Mouse (Mus musculus) heart, embryonic 16.5 days (tissue): Measurements from ENCODE around the gene Grm1. TPM values are rescaled to one million over a fixed set of nuclear protein-coding genes. Genes with fewer than 3 reads are reported as not detected.

Experiments
- ATAC-seq: fragments of 200-750 bp; cut with Nextera tagmentation; replicated peaks from 2 replicates; pipeline ENCODE4 v1.8.0; 2017; ENCODE audit warnings: moderate number of reproducible peaks; ENCODE audit not compliant: insufficient read depth, low FRiP score; ENCODE audit errors: extremely low read depth
- H3K27ac ChIP-seq: fragments of 300-500 bp; sonication (generic); 2 replicates; pipeline ENCODE4 v1.5.1; 2014; ENCODE audit warnings: mild to moderate bottlenecking, low read length, control low read depth, moderate library complexity
- H3K27me3 ChIP-seq: fragments of 300-500 bp; sonication (generic); 2 replicates; pipeline ENCODE4 v1.6.1; 2014; ENCODE audit warnings: low read length, mixed read lengths; ENCODE audit not compliant: control insufficient read depth, insufficient read depth
- H3K36me3 ChIP-seq: fragments of 300-500 bp; sonication (generic); 2 replicates; pipeline ENCODE4 v1.6.1; 2014; ENCODE audit not compliant: control insufficient read depth, insufficient read depth
- H3K4me1 ChIP-seq: fragments of 300-500 bp; sonication (generic); 2 replicates; pipeline ENCODE4 v1.6.1; 2014; ENCODE audit warnings: low read length, mixed read lengths; ENCODE audit not compliant: control insufficient read depth, insufficient read depth
- H3K4me2 ChIP-seq: fragments of 300-500 bp; sonication (generic); 2 replicates; pipeline ENCODE4 v1.6.1; 2014; ENCODE audit warnings: low read depth, mild to moderate bottlenecking, control low read depth, low read length
- H3K4me3 ChIP-seq: fragments of 300-500 bp; sonication (generic); 2 replicates; pipeline ENCODE4 v1.5.1; 2014; ENCODE audit warnings: mild to moderate bottlenecking, control low read depth, low read length
- H3K9ac ChIP-seq: fragments of 300-500 bp; sonication (generic); 2 replicates; pipeline ENCODE4 v1.6.1; 2014; ENCODE audit warnings: low read length, control low read depth
- H3K9me3 ChIP-seq: fragments of 300-500 bp; sonication (generic); replicated peaks from 2 replicates; pipeline ENCODE4 v1.6.1; 2016; ENCODE audit warnings: low read length; ENCODE audit not compliant: control insufficient read depth
- WGBS: fragments of 180-500 bp; shearing (Covaris S2); extraction: QIAGEN DNeasy Blood & Tissue Kit; methylation state at CpG from one replicate; pipeline ENCODE4 v1.1.7; 2014; 5-methylcytosine and 5-hydroxymethylcytosine counted together
- polyA plus RNA-seq: library from polyadenylated mRNA; unstranded; fragments of >200 nt; fragmentation: Nextera tagmentation; extraction: Ambion mirVana; gene quantifications from 2 replicates; pipeline ENCODE4 v1.2.1, GENCODE M21; 2015

Grm1 gene
- polyA plus RNA-seq, result 0.08 and 0.12 TPM in 2 replicates

- Histone ChIP-seq H3K27me3 (peaks cover 35% of the 10 kb centered on the region), H3K36me3 (no peaks in the 10 kb centered on the region), H3K9ac (no peak within 1 kb of the TSS), H3K9me3 (no peaks in the 10 kb centered on the region), H3K4me3 (no peak within 1 kb of the TSS), H3K4me2 (0 out of 2 replicates have a peak within 1 kb of the TSS, but pooled peaks have one; percentile 6), H3K27ac (no peak within 1 kb of the TSS), H3K4me1 (no peaks in the 10 kb centered on the region)
- WGBS, result 4% methylated on average over 28 of the region's 32 CpGs
- no peak for ATAC-seq
Observed at GRCm38 (mm10) chr10:11081611-11082398, at the start of gene Grm1. Grm1 (minus strand) TSS chr10:11082356.

- WGBS, result 88% methylated on average over 2 of the region's 2 CpGs
- Histone ChIP-seq H3K36me3 (no peaks in the 10 kb centered on the region), H3K4me3 (no peak overlapping the region), H3K9me3 (0 out of 2 replicates have a peak, but pooled peaks cover 2% of the 10 kb centered on the region), H3K4me1 (no peaks in the 10 kb centered on the region), H3K27me3 (no peaks in the 10 kb centered on the region), H3K4me2 (no peak overlapping the region), H3K9ac (no peak overlapping the region), H3K27ac (no peak overlapping the region)
- ATAC-seq, result no peak
Observed at GRCm38 (mm10) chr10:11121781-11122180, 39.6 kb upstream of the Grm1 start.

- WGBS, result 77% methylated on average over 4 of the region's 4 CpGs
Observed at GRCm38 (mm10) chr10:11098475-11099044, 16.4 kb upstream of the Grm1 start.

DNA sequence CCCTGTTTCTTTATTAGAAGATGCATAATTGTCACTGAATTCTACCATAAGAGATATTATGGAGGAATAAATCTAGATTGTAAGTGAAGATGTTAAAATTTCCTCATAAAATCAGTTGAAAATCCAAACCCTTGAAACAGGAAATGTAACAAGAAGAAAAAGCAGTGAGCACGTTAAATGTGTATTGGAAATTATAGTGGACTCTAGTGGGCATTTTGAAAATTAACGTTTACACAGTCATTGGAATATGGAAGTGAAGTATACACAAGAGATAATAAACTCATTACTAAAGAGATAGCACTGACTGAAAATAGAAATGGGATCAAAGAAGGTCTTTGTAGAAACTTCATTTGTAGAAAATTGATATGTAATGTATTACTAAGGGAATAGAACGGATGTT, 4.2 kb upstream of the Grm1 start:
- WGBS, result 73% methylated on average over 3 of the region's 3 CpGs
- ATAC-seq, result no peak
- no peaks in the 10 kb centered on the region for H3K36me3 ChIP-seq
- H3K9ac ChIP-seq, result no peak overlapping the region
- H3K27ac ChIP-seq, result no peak overlapping the region
- no peaks in the 10 kb centered on the region for H3K4me1 ChIP-seq
- H3K4me2 ChIP-seq, result no peak overlapping the region
- no peaks in the 10 kb centered on the region for H3K9me3 ChIP-seq
- H3K4me3 ChIP-seq, result no peak overlapping the region
- peaks cover 13% of the 10 kb centered on the region for H3K27me3 ChIP-seq

More at GRCm38 (mm10) chr10:11098475-11099044, 16.4 kb upstream of the Grm1 start:
- Histone ChIP-seq H3K9ac (no peak overlapping the region), H3K4me3 (no peak overlapping the region), H3K27ac (no peak overlapping the region), H3K4me2 (no peak overlapping the region), H3K27me3 (no peaks in the 10 kb centered on the region), H3K36me3 (no peaks in the 10 kb centered on the region), H3K9me3 (no peaks in the 10 kb centered on the region), H3K4me1 (no peaks in the 10 kb centered on the region)
- ATAC-seq, result no peak

- Histone ChIP-seq H3K9ac (no peak overlapping the region), H3K27ac (no peak overlapping the region), H3K27me3 (peaks cover 35% of the 10 kb centered on the region), H3K36me3 (no peaks in the 10 kb centered on the region), H3K4me2 (no peak overlapping the region), H3K4me3 (no peak overlapping the region), H3K9me3 (no peaks in the 10 kb centered on the region), H3K4me1 (no peaks in the 10 kb centered on the region)
- WGBS, result 11% methylated on average over 25 of the region's 25 CpGs
- no peak for ATAC-seq
Observed at GRCm38 (mm10) chr10:11080725-11081610, 1.2 kb downstream of the Grm1 start.

GRCm38 (mm10) chr10:11080013-11080724, 2.0 kb downstream of the Grm1 start:
- no peaks in the 10 kb centered on the region for H3K36me3 ChIP-seq
- peaks cover 35% of the 10 kb centered on the region for H3K27me3 ChIP-seq
- no peak overlapping the region for H3K4me2 ChIP-seq
- H3K9me3 ChIP-seq, result no peaks in the 10 kb centered on the region
- H3K4me3 ChIP-seq, result no peak overlapping the region
- no peaks in the 10 kb centered on the region for H3K4me1 ChIP-seq
- ATAC-seq, result no peak
- no peak overlapping the region for H3K27ac ChIP-seq
- WGBS, result 13% methylated on average over 33 of the region's 33 CpGs
- H3K9ac ChIP-seq, result no peak overlapping the region

DNA sequence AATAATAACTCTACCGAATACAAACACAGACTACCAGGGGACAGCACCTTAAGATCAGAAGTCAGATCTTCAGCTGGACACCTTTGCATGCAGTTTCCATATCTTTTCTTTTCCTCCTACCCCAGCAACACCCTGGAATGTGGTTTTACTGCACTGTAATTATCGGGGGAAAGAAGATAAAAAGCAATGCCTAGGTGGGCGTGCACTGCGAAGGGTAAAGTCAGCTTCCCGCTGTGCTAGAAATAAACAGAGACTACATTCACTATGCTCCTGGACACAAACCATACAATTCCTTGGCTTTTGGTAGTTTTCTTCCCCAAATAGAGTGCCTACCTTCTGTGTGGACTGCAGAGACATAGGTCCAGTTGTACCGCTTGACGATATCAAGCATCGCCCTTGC, 2.6 kb downstream of the Grm1 start:
- no peak overlapping the region for H3K9ac ChIP-seq
- no peaks in the 10 kb centered on the region for H3K36me3 ChIP-seq
- H3K9me3 ChIP-seq, result no peaks in the 10 kb centered on the region
- H3K4me3 ChIP-seq, result no peak overlapping the region
- 77% methylated on average over 8 of the region's 8 CpGs for WGBS
- H3K4me1 ChIP-seq, result no peaks in the 10 kb centered on the region
- H3K27me3 ChIP-seq, result peaks cover 35% of the 10 kb centered on the region
- no peak overlapping the region for H3K4me2 ChIP-seq
- no peak for ATAC-seq
- H3K27ac ChIP-seq, result no peak overlapping the region

GRCm38 (mm10) chr10:11065136-11065535, 17.0 kb downstream of the Grm1 start:
- ATAC-seq, result no peak
- Histone ChIP-seq H3K27ac (no peak overlapping the region), H3K27me3 (no peaks in the 10 kb centered on the region), H3K4me2 (no peak overlapping the region), H3K4me3 (no peak overlapping the region), H3K36me3 (no peaks in the 10 kb centered on the region), H3K9me3 (no peaks in the 10 kb centered on the region), H3K4me1 (no peaks in the 10 kb centered on the region), H3K9ac (no peak overlapping the region)
- WGBS, result 60% methylated on average over 2 of the region's 2 CpGs
